Mouse (Mus musculus) heart, adult 2 months (tissue): ENCODE data around the gene Mrc2.

Source experiments
- CTCF ChIP-seq: fragments of 200-600 bp; IDR thresholded peaks from 2 replicates; pipeline ENCODE4 v1.8.1; 2022; ENCODE audit warnings: antibody characterized with exemption, mild to moderate bottlenecking, moderate library complexity
- POLR2A ChIP-seq: fragments of 200-500 bp; IDR thresholded peaks from 2 replicates; pipeline ENCODE4 v1.6.1; 2011; ENCODE audit warnings: mild to moderate bottlenecking, low read depth, low read length, control low read depth; ENCODE audit not compliant: insufficient read depth

DNA sequence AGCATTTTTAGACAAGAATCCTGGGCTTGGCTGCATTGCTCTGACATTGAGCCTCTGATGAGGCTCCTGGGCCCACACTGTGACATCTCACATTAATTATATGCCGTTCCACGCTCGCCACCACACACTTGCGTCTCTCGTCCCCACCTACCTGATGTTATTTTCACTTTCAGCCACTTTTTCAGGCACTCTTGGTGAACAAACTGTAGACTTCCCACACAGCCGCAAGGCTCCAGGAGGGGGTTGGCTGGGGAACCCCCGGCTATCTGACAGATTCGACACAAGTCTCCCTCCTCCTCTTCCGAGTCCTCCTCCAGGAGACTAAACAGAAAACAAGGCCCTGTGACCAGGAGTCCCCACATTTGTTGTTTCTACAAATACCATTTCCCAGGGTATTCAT lies 92.8 kb downstream of the Mrc2 start:
- no peak for TF ChIP-seq CTCF
- TF ChIP-seq POLR2A = no peak
